Mouse (Mus musculus) ES-E14 (cell line): ENCODE results near the gene Cdan1.

Experiments used
- CHD2 ChIP-seq: IDR thresholded peaks from 2 replicates; pipeline ENCODE4 v1.6.1; 2014; ENCODE audit warnings: mild to moderate bottlenecking, low read depth, low read length, inconsistent platforms
- HCFC1 ChIP-seq: IDR thresholded peaks from 2 replicates; pipeline ENCODE4 v1.6.1; 2012; ENCODE audit warnings: low read length, inconsistent platforms, borderline replicate concordance; ENCODE audit not compliant: insufficient read depth
- MAFK ChIP-seq: IDR thresholded peaks from 2 replicates; pipeline ENCODE4 v1.6.1; 2014; ENCODE audit warnings: mild to moderate bottlenecking, low read depth, low read length, inconsistent platforms; ENCODE audit not compliant: insufficient read depth

DNA sequence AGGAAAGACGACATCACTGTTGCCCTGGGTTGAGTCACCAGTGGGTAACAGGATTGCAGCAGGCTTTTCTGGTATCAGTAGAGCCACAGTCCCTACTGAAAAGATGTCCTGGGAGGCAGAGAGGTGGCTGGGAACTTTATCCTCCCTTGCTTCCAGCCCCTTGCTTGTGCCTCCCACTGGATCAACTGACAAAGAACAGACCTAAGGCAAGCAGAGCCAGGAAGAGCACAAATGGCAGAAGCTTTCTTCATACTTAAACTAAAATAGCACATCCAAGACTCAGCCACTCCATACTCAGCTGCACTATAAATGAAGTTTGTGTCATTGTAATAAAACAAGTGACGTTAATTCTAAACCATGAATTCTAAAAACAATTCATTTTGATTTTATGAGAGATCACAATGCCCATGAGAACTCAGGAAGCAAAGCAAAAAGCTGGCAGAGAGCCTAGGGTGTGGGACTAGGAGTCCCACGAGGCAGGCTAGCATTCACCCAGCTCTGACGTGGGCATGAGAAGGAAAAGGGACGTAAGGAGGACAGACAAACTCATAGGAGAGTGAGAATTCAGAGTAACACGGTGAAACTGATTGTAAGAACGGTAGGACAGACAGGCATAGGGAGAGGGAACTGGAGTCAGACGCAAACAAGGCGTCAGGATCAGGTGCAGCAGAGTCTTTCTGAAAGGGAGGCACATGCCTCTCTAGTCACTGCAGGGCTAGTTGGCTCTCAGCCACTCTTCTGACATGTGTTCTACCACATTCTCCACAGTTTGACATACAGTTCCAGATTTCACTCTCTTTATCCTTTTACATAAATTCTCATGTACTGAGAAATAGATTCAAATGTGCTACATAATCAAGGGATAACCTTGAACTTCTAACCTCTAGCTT, 21.8 kb upstream of the Cdan1 start:
- TF ChIP-seq MAFK (no peak), CHD2 (no peak), HCFC1 (no peak)
